Mouse (Mus musculus): ENCODE data around the gene Galns.
"Not testable (repeated sequence)": the region's sequence is repeated elsewhere in the genome, so short reads cannot be mapped to it uniquely, and the experiment has no call there.

Gene Galns

GRCm38 (mm10) chr8:122635878-122636802 lies 24.9 kb upstream of the Galns start:
- no peak for DNase-seq (ENCODE audit: low spot score in 2 of 2)

GRCm38 (mm10) chr8:122633205-122633604 lies 21.9 kb upstream of the Galns start:
- DNase-seq (ENCODE audit: low spot score in 2 of 2): no peak

- not testable (repeated sequence) for DNase-seq (ENCODE audit: low spot score in 2 of 2)
These were observed 20.9 kb upstream of the Galns start for GRCm38 (mm10) chr8:122632134-122632533.

DNA sequence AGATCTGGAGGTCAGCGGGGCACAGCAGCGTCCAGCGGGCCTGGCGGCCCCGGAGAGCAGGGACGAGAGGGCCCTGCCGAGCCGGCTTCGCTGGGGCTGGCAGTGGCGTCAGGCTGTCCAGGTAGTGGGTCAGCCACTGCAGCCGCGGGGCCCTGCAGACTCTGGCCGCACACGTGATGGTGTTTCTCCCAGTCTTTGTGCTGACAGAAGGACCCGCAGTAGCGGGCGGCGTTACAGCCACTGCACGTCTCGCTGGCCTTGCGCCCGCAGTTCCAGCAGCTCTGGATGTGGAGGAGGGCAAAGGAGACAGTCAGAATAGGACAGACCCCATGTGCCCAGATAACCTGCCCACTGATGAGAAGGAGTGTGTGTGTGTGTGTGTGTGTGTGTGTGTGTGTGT lies 19.4 kb upstream of the Galns start:
- peak in 1 of 2 experiments; percentile 33 for DNase-seq (ENCODE audit: low spot score in 2 of 2)

DNA sequence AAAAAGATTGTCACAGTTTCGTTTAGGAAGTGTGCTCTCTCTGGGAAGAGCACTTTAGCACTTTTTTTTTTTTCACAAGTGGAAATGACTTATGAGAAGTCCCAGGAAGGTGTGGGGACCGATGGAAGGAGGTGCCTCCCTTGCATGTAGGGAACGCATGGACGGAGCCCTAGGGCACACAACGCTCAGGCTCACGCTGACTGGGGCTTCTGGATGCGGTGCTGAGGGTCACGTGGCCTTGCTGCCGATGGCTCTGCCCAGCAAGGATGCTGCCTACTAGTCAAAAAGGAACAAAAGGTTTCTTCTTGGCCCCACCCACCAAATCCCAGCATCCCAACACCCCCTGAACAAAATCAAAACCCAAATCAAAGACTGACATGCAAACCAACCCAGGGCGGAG lies 18.1 kb upstream of the Galns start:
- DNase-seq (ENCODE audit: low spot score in 2 of 2): no peak

GRCm38 (mm10) chr8:122626896-122627295 lies 15.6 kb upstream of the Galns start:
- DNase-seq (ENCODE audit: low spot score in 2 of 2): no peak

GRCm38 (mm10) chr8:122625811-122626210 lies 14.5 kb upstream of the Galns start:
- DNase-seq (ENCODE audit: low spot score in 2 of 2): no peak

GRCm38 (mm10) chr8:122624653-122625052 lies 13.4 kb upstream of the Galns start:
- no peak for DNase-seq (ENCODE audit: low spot score in 2 of 2)

GRCm38 (mm10) chr8:122623844-122624642 lies 12.8 kb upstream of the Galns start:
- DNase-seq (ENCODE audit: low spot score in 2 of 2): no peak

- no peak for DNase-seq (ENCODE audit: low spot score in 2 of 2)
These were observed 11.5 kb upstream of the Galns start, which contains the start of gene Pabpn1l for GRCm38 (mm10) chr8:122622727-122623126. TSS of gene Pabpn1l (minus strand) at chr8:122622739.

GRCm38 (mm10) chr8:122620446-122620845 lies 9.2 kb upstream of the Galns start:
- DNase-seq (ENCODE audit: low spot score in 2 of 2): no peak

GRCm38 (mm10) chr8:122618660-122619378 lies 7.6 kb upstream of the Galns start:
- DNase-seq (ENCODE audit: low spot score in 2 of 2): no peak

- DNase-seq (ENCODE audit: low spot score in 2 of 2): peak; percentile 82 to 88
These were observed 6.8 kb upstream of the Galns start for GRCm38 (mm10) chr8:122617947-122618546.

DNA sequence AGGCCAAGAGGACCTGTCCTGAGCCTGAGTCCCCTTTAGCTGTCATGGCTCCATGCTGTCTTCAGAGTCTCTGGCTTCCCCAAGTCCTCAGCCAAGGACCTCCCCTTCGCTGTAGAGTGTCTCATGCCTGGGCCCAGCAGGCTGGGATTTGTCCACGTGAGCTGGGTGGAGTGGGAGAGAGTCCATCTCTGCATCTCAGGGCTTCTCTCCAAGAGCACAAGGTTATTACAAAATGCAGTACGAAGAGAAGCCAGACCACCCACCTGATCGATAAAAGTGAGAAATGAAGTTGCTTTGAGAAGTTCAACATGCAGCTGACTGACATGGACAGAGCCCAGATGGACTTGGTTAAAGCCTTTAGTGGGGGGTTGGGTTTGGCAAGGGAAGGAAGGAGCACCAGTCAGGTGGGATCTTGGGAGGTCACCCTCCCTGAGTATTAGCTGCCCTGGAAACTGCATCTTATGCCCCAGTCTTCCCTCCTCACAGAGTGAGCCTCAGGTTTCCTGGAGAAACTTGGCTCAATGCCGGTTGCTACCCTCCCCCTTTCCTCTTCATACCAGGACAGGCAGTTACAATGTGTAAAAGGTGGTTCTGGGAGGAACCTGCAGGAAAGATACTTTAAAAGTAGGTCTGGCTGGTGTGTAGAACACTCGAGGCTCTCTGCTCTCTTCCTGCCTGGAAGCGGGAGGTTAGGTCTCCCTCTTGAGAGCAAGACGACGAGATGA lies 5.1 kb upstream of the Galns start:
- no peak for DNase-seq (ENCODE audit: low spot score in 2 of 2)

- DNase-seq (ENCODE audit: low spot score in 2 of 2): no peak
These were observed 518 bp downstream of the Galns start for GRCm38 (mm10) chr8:122610612-122611277.

DNA sequence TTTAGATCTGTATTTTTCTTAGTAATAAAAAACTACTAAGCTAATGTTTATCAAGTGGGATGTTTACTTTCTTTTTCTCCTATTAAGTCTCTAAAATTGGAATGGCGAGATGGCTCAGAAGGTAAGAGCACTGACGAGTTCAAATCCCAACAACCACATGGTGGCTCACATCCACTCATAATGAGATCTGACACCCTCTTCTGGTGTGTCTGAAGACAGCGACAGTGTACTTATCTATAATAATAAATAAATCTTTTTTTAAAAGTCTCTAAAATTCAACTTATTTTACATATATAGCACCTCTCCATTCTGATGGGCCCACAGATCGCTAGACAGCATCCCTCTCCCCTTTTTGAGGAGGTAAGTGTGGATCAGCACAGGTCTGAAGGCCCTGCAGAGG lies 1.1 kb downstream of the Galns start:
- no peak for DNase-seq (ENCODE audit: low spot score in 2 of 2)

GRCm38 (mm10) chr8:122606810-122607209 lies 4.5 kb downstream of the Galns start:
- no peak for DNase-seq (ENCODE audit: low spot score in 2 of 2)

DNA sequence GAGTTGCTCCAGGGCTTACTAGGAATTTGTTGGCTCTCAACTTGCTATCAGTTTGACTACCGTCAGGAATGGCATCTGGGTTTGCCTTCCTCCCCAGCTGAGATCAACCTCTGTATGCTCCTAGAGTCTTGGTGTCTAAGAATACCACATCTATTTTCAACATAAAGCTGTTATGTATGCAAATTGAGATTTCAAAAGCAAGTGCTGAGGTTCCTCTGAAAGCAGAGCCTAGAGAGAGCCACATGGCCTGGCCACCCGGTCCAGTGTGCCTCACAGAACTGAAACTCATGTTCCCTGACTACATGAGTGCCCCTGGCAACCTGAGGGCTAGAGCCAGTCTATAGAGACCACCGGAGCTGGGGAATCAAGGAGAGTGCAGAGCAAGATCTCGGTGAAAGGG lies 5.9 kb downstream of the Galns start:
- no peak for DNase-seq (ENCODE audit: low spot score in 2 of 2)

GRCm38 (mm10) chr8:122604640-122605039 lies 6.6 kb downstream of the Galns start:
- DNase-seq (ENCODE audit: low spot score in 2 of 2): no peak

GRCm38 (mm10) chr8:122600666-122601065 lies 10.6 kb downstream of the Galns start:
- no peak for DNase-seq (ENCODE audit: low spot score in 2 of 2)

All from cerebellum, postnatal 4 days (tissue).